Mouse (Mus musculus) left cerebral cortex, postnatal 36 days (tissue): Measurements from ENCODE around the gene Ucma. TPM values are rescaled to one million over a fixed set of nuclear protein-coding genes. Genes with fewer than 3 reads are reported as not detected.

Source experiments
- DNase-seq, 2 experiments: peaks; one replicate each; pipeline ENCODE4 v3.0.0; 2021 to 2022; ENCODE audit warnings: low spot score in 2 of 2, mixed read lengths in 1 of 2
- intact Hi-C: fragments of 180-260 bp; cut with DNase I; formaldehyde crosslinking; loops from one replicate; pipeline ENCODE4 v1.15.1; 2025
- total RNA-seq, 2 experiments: library from RNA; stranded (reverse); gene quantifications; 2 replicates each; pipeline ENCODE4 v1.2.3; 2021

The Ucma gene
- total RNA-seq, 2 experiments from 2014 or later: 1.6 to 2.0 TPM

- intact Hi-C loops: loop anchor here (5.0 kb wide), 1 partner anchor 118 kb away; the partner anchor contains the start of gene Phyh
- DNase-seq: no peak
These were observed 58.9 kb downstream of the Ucma start for GRCm38 (mm10) chr2:5034801-5035200.

GRCm38 (mm10) chr2:5035241-5035640 is 59.3 kb downstream of the Ucma start:
- intact Hi-C loops: no loop called here
- no peak for DNase-seq

Other genes starting within 250 kb of the Ucma start
- 10 to 100 TPM; 22.3 to 23.9 TPM for gene Sephs1, start 94.6 kb upstream of the Ucma start, total RNA-seq
- 100 to 1,000 TPM in 1 of 2 experiments, 10 to 100 TPM in 1; 90.4 to 104 TPM for gene Phyh, start 57.1 kb upstream of the Ucma start, total RNA-seq
- gene Mcm10, start 36.7 kb downstream of the Ucma start, total RNA-seq: under 1 TPM; 0.79 to 0.96 TPM
- 10 to 100 TPM; 17.2 to 18.5 TPM for gene Optn, start 87.9 kb downstream of the Ucma start, total RNA-seq
- gene Ccdc3, start 161.7 kb downstream of the Ucma start, total RNA-seq: 10 to 100 TPM; 15.9 to 17.5 TPM